Mouse (Mus musculus) spleen, adult 12 weeks (tissue): ENCODE data around the gene Ppat.
A peak's percentile ranks its signal among the peaks of the same experiment; 100 is the strongest.
"Not testable (repeated sequence)": the region's sequence is repeated elsewhere in the genome, so short reads cannot be mapped to it uniquely, and the experiment has no call there.

ENCODE experiments used
- DNase-seq: peaks from one replicate; pipeline ENCODE4 v3.0.0; 2022; ENCODE audit warnings: low spot score

The Ppat gene

GRCm38 (mm10) chr5:76951106-76952027 is at the start of gene Ppat, which contains the start of gene Paics:
TSS of gene Ppat (minus strand) at chr5:76951578.
TSS of gene Paics (plus strand) at chr5:76951307.
- DNase-seq: peak; percentile 98

DNA sequence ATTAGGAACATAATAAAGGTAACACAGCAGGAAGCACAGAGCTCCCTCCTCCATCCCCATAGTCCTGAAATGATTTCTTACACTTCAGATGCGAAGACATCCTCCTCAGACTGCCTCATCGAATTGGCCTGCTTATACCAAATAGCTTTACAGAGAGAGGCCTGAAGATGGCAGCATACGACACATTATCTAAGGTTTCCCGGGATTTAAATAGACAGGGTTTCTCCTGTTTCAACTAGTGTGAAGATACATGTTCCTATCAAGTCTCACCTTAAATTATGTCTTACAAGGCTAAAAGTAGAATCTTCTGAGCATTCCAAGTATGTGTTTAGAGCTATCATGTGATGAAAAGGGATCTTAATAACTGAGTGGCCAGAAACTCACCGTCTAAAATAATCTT is 47.0 kb upstream of the Ppat start:
- DNase-seq: no peak

DNA sequence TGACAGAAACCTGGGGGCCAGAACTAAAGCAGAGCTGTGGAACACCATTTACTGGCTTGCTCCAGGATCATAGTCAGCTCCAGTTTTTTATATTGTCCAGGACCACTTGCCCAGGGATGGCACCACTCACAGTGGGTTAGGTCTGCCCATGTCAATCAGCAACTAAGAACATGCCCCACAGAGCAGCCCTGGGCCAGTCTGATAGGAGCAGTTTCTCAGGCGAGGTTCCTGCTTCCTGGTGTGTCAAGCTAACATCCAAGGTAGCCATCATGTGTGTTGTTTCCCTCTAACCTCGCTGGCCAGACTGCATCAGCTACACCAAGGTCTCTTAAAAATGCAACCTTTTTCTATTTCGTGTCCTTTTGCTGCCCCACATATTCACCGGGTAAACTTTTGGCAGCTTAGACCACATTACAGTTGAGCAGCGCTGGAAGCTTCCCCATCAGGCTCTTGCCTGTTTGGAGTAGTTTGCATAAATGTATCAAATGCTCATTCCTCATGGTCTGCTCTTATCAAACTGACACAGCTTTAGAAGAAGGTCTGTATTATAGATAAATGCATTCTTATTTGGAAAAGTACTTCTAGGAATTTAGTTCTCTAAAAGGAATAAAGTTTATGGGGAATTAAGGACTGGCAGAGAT is 41.9 kb upstream of the Ppat start:
- DNase-seq: peak; percentile 34

- DNase-seq: no peak
Observed at GRCm38 (mm10) chr5:76990789-76991188, 39.4 kb upstream of the Ppat start.

- DNase-seq: no peak
Observed at GRCm38 (mm10) chr5:76984015-76984414, 32.6 kb upstream of the Ppat start.

DNA sequence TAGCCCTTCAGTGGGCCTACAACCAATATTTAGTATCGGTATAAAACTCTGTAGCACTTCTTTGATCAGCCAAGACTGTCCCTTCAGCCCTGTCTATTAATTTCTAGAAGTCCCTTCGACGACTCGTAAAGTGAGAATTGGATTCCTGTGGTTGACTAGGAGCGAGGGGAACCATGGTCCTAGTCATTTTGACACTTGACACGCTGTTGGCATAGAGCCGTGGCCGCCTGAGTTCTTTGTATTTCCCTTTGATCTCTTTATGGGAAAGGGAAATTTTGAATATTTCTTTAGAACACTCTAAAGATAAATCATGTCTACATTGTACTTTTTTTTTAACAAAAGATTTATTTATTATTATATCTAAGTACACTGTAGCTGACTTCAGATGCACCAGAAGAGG is 24.4 kb upstream of the Ppat start:
- DNase-seq: no peak

GRCm38 (mm10) chr5:76974554-76975285 is 23.3 kb upstream of the Ppat start, which contains the start of gene Srp72:
TSS of gene Srp72 (plus strand) at chr5:76974683.
- peak; percentile 64 for DNase-seq

DNA sequence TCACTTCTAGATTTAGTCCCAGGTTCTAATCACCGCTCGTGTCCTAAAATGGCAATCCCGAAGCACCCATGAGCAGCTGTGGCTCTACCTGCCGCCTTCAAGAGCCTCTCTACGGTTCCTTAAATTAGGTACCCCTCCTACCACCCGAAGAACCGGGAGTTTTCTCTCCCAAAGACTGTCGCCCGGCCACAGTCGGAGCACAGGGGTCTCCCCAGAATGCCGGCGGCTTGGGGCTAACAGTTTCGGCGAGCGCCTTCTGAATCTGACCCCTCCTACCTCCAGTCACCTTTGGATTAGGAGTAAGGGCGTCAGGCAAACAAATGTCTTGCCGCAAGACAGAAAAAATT is 22.8 kb upstream of the Ppat start:
- DNase-seq: peak; percentile 11

- DNase-seq: no peak
Observed at GRCm38 (mm10) chr5:76973488-76973887, 22.1 kb upstream of the Ppat start.

DNA sequence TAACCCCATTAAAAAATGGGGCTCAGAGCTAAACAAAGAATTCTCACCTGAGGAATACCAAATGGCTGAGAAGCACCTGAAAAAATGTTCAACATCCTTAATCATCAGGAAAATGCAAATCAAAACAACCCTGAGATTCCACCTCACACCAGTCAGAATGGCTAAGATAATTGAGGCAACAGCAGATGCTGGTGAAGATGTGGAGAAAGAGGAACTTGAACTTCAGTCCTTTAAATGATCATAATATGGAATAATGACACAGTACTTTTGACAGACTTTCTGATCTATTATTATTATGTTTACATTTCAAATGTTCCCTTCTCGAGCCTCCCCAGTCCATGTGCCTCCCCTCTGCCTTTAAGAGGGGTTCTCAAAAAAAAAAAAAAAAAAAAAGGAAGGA is 19.7 kb upstream of the Ppat start:
- not testable (repeated sequence) for DNase-seq

GRCm38 (mm10) chr5:76969250-76969649 is 17.9 kb upstream of the Ppat start:
- no peak for DNase-seq

DNA sequence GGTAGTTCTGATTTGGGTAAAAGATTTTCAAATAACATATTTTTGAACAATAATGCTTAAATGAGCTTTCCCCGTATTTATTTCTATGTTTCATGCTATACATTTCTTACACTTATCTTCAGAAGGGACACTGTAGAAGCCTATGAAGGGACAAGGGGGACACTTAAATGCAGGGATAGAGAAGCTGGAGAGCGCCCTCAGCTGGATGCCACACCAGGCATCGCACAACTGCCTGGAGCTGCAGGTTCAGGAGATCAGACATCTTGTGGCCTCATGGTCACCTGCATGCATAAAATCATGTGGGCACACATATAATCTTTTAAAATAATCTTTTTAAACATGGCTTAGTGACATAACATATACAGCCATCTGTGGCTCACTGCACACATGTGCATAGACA is 13.3 kb upstream of the Ppat start:
- DNase-seq: no peak

- DNase-seq: no peak
Observed at GRCm38 (mm10) chr5:76962545-76962944, 11.2 kb upstream of the Ppat start.

- DNase-seq: no peak
Observed at GRCm38 (mm10) chr5:76959587-76959986, 8.2 kb upstream of the Ppat start.

DNA sequence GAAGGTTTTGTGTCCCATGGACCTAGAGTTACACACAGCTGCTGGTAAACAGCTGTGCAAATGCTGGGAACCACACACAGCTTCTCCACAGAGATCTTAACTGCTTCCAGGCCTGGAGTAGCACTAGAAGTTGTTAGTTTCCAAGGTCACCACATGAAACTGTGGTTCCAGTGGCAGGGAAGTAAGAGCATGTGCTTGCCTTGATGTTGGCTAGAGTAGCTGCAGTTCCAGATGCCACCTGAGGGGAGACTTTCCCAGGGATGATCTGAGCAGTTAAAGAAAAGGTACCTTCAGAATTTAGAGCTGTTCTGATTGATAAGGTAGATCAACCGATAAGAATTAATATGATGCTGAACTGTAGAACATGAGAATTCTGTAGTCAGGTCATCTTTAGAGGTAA is 6.6 kb upstream of the Ppat start:
- no peak for DNase-seq

DNA sequence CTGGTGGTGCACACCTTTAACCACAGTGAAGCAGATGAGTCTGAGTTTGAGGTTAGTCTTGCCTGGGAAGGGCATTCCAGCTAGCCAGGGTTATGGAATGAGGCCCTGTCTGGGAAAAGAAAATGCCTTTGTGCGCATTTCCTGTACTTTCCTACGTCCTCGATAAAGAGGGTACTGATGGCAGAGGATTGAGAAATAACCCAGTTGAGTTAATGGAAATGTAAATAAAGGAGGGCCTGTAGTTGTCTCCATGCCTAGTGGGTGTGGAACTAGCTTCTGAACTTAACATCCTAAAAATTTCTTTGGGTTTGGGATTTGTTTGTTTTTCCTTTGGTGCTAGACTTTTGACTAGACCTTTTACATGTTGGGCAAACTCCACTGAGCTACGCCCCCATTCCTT is 4.1 kb upstream of the Ppat start:
- no peak for DNase-seq

GRCm38 (mm10) chr5:76954271-76954900 is 3.0 kb upstream of the Ppat start:
- DNase-seq: no peak

DNA sequence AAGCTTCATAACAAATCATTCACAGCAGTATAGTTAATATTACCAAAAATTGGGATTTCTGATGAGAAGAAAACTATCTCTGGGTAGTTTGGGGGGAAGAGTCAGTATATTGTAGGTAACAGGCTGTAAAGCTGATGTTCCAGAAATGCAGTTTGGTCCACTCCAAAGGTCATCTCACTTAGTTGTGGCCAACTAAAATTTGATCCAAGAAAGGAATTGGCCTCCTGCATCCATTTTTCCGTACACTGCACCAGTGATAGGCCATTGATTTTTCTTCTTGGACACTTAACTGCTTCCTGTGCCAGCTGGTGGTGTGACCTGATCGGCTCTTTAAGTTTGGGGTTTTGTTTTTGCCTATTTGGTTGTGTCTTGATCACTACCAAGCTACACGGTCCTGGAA is 2.4 kb upstream of the Ppat start:
- DNase-seq: no peak

DNA sequence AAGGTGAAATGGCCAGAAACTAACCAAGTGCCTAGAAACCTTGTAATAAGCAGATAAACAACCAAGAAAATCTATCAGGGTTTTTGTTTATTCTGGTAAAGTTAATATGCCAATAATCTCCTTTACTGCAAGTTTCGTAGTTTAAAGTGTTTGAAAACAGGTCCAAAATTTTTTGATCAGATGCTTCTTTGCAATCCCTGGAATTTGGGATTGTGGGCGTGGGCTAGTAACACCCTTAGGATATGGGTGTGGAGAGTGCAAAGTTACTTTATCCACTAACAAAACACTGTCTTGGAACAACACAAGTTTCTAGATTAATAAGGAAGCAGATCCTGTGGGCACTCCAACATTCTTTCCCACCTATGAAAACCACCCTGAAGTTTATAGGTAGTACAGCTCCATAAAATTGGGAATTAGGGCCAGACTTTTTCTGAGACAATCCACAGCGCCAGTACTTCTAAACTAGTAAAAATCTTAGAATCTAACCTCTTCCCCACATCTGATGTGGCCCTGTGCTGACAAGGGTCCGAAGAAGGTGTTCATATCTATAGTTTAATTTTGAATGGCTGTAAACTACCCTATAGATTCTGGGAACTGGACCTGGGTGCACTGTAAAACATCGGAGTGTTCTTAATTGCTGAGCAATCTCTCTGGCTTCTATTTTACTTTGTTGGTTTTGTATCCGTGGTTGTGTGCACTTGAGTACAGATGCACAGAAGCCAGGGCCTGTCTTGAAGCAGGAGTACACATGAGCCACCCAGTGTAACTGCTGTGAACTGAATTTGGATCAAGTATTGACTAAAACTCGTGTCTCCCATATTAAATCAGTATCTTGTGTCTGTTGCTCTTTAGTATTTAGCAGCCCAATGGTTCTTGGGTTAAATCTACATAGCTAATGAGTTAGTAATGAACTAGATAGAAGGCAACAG is 998 bp upstream of the Ppat start:
- DNase-seq: no peak

DNA sequence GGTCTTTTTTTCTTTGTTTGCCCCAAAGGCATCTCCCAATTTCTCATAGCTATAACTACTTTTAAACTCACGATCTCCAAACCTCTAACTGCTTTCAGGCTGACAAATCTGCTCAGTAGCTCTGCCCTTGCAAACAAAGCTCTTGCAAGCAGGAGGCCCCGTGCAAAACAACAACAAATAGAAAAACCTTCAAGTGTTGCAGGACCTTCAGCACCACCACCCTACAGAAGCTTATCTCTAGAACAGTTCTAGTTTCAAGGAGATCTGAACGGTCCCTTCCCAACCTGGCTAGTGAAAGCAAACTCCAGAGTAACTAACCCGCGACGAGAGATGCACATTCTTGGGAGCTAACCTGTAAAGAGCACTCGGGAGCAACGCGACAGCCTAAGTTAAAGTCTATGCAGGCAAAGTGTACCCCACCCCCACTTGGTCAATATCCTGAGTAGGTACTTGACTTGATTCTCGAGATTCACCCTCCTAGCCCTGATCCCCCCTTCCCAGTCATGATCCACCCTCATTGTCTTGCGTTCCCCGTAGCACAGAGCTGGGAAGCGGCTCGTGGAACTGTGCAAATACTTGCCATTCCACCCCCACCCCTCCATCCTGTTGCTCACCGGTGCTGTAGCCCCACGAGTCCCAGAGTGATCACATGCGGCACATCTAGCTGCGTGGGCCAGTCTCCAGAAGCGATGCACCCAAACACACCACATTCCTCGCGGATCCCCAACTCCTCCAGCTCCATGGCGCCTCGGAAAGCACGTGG is 854 bp downstream of the Ppat start:
- peak; percentile 9 for DNase-seq
